Mouse (Mus musculus) embryonic fibroblast, embryonic 13.5 days (primary cell): Measurements from ENCODE around the gene Sipa1l3. TPM values are rescaled to one million over a fixed set of nuclear protein-coding genes. Genes with fewer than 3 reads are reported as not detected.

ENCODE experiments used
- H3K27ac ChIP-seq: 2 replicates; pipeline ENCODE4 v1.5.1; 2012; ENCODE audit warnings: low read length, control low read depth, inconsistent platforms; ENCODE audit not compliant: insufficient read depth
- H3K4me1 ChIP-seq: 2 replicates; pipeline ENCODE4 v1.6.1; 2011; ENCODE audit warnings: low read length; ENCODE audit not compliant: control insufficient read depth, insufficient read depth
- H3K4me3 ChIP-seq: 2 replicates; pipeline ENCODE4 v1.5.1; 2011; ENCODE audit warnings: mild to moderate bottlenecking, control low read depth, low read length; ENCODE audit not compliant: insufficient read depth
- CTCF ChIP-seq: IDR thresholded peaks from 2 replicates; pipeline ENCODE4 v1.5.1; 2011; ENCODE audit warnings: mild to moderate bottlenecking, control low read depth, low read length, moderate library complexity, borderline replicate concordance; ENCODE audit not compliant: insufficient read depth
- POLR2A ChIP-seq: IDR thresholded peaks from 2 replicates; pipeline ENCODE4 v1.6.1; 2011; ENCODE audit warnings: low read depth, mild to moderate bottlenecking, control low read depth, low read length, moderate library complexity
- polyA plus RNA-seq: library from polyadenylated mRNA; stranded (reverse); fragments of >200 nt; gene quantifications from 2 replicates; pipeline ENCODE4 v1.2.4, GENCODE M21; 2011; ENCODE audit warnings: low read depth; ENCODE audit not compliant: missing spikeins, insufficient read length

Gene Sipa1l3
- polyA plus RNA-seq, 1 experiment = 22.0 TPM

DNA sequence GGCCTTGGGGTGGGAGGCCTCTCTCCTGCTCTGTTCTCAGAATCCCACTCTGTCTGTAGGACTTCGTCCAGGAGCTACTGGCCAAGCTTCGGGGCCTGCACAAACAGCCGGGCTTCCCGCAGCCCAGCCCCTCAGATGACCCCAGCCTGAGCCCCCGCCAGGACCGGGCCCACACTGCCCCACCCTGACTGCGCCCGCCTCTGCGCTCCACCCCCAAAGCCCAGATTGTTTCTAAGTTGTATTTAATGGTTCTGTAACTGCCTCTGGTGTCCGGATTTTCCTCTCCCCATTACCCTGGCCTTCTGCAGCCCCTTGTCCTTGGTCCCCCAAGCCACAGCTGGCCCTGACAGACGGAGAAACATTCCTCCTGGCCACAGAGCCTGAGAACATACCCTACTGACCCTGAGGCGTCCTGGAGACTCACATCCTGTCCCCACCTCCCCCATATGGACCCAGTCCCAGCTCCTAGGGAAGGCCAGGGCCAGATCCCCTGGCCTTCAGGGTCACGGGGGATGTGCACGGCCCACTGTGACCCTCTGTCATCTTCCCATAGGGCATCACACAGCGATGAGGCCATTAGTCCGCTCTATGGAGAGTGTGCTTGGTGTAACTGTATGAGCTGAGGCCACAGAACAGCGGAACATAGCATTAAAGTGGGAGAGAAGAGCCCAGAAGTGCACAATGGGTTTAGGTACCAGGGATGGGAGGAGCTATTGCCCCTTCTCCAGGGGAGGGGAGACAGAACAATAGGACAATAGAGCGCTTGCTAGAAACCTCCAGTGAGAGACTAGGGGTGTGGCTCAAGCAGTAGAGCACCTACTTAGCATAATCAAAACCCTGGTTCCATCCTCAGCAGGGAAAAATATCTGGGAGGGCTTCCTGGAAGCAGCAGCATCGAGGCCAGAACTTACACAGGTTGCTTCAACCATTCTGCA lies 225.0 kb downstream of the Sipa1l3 start:
- H3K27ac ChIP-seq = no peak overlapping the region
- TF ChIP-seq CTCF = no peak
- TF ChIP-seq POLR2A = no peak
- no peak overlapping the region for H3K4me3 ChIP-seq
- peaks cover 3% of the 10 kb centered on the region; the same call in 1 of the 2 replicates for H3K4me1 ChIP-seq

DNA sequence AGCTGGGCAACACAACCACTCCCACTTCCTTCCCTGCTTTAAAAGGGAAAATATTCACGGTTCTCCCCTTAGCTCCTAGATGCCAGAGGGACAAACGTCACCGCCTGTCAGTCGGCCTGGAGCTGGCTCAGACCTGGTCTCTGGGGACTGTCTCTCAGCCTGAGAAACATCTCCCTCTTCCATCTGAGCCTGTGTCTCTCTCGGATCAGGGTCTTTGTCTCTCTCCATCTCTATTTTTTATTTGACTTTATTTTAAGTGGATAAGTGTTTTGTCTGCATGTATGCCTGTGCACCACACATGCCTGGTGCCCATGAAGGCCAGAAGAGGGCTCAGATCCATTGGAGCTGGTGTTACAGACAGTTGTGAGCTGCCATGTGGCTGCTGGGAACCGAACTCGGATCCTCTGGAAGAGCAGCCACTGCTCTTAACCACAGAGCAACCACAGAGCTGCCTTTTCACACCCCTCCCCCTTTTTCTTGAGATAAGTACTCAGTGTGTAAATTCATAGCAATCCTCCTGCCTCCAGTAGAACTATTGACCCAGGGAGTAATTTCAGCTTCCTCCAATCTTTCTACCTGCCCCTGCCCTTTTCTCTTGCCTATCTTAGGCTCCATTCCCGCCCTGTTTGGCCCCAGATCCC lies 225.9 kb downstream of the Sipa1l3 start:
- H3K4me3 ChIP-seq = no peak overlapping the region
- H3K4me1 ChIP-seq = peaks cover 3% of the 10 kb centered on the region; the same call in 1 of the 2 replicates
- no peak overlapping the region for H3K27ac ChIP-seq
- TF ChIP-seq POLR2A (no peak), CTCF (no peak)

DNA sequence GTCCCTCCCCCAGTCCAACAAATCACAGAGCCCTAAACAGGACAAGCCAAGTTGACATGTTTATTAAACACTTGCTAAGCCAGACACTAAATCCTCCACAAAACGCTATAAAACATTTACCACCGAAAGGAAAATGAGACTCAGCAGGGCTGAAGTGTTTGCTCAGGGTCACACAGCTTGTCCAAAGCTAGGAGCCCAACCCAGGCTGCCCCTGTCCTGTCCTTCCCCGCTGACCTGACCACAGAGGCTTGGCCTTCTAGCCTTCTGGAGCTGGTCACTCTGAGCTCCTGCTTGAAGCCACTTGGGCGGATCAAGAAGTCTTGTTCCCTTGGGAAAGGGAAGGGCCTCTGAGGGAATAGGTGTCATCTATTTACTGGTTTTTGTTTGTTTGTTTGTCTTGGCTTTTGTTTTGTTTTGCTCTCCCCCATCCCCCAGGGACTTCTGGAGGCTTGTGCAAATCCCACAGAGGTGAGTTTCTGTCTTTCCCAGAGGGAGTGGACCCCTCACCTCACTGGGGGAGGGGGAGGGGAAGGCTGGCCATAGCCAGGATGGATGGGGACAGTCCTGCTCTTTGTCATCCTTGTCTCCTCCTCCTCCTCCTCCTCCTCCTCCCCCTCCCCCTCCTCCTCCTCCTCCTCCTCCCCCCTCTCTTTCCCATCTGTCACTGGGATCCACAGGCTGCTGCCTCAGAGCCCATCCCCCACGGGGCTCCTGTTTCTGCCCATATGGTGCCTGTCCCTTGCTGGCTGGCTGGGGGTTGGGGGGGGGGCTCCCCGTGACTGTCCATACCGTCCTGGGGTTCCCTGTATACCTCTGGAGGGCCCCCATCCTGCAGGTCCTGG lies 226.6 kb downstream of the Sipa1l3 start:
- Histone ChIP-seq H3K4me1 (peaks cover 3% of the 10 kb centered on the region; the same call in 1 of the 2 replicates), H3K27ac (0 out of 2 replicates have a peak overlapping the region, but pooled peaks have one; percentile 3), H3K4me3 (no peak overlapping the region)
- no peak for TF ChIP-seq POLR2A
- no peak for TF ChIP-seq CTCF

DNA sequence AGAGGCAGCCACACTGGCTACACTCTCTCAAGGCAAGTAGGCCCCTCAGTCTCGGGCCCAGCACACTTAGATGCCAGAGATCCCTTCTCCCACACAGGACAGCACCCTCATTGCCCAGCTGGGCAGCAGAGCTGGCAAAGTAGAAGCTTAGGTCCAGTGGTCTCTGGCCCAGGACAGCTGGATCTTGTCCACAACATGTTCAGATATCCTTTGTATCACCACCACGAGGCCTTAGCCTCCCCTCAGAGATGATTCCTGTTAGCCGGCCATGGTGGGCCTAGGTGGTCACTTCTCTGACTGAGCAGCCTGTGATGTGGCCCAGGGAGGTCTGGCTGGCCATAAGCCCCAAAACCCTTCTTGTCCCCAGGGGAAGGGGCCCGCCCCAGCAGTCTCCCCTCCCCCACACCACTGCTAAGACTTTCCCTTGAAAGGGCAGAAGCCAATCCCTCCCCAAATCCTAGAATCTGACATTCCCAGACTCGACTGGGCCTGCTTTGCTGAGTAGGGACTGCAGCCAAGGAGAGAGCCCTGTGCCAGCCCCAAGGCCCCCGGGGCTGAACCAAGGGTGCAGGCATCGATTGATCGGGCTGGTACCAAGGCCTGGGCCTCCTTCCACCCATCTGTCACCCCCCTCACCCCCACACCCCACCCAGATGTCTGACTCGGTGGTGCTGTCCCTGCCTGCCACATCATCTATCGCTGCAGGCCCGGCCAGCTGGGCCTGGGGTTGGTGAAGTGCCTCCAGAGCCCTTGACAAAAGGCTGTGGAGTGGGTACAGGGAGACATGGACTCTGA lies 227.6 kb downstream of the Sipa1l3 start:
- H3K27ac ChIP-seq = peak overlapping the region; percentile 23; the same call in 1 of the 2 replicates
- H3K4me3 ChIP-seq = no peak overlapping the region
- peaks cover 3% of the 10 kb centered on the region; the same call in 1 of the 2 replicates for H3K4me1 ChIP-seq
- no peak for TF ChIP-seq CTCF
- TF ChIP-seq POLR2A = no peak

DNA sequence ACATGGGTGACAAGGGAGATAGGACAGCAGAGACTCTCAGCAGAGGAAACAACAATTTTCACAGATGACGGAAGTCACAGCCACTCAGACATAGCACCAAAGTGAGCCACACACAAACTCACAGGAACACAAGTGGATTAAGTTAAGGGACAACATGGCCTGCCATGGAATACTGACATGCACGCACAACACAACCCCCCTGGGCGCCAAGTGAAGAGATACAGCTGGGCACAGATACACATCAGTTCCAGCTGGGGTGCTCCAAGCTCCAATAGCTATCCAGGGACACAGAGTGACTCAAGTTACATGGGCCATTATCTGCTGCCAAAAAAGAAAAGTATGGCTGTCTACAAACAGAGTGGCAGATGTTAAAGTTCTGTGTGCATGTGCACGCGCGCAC lies 228.6 kb downstream of the Sipa1l3 start:
- H3K4me3 ChIP-seq = peak overlapping the region; percentile 59; the same call in 1 of the 2 replicates
- H3K27ac ChIP-seq = no peak overlapping the region

DNA sequence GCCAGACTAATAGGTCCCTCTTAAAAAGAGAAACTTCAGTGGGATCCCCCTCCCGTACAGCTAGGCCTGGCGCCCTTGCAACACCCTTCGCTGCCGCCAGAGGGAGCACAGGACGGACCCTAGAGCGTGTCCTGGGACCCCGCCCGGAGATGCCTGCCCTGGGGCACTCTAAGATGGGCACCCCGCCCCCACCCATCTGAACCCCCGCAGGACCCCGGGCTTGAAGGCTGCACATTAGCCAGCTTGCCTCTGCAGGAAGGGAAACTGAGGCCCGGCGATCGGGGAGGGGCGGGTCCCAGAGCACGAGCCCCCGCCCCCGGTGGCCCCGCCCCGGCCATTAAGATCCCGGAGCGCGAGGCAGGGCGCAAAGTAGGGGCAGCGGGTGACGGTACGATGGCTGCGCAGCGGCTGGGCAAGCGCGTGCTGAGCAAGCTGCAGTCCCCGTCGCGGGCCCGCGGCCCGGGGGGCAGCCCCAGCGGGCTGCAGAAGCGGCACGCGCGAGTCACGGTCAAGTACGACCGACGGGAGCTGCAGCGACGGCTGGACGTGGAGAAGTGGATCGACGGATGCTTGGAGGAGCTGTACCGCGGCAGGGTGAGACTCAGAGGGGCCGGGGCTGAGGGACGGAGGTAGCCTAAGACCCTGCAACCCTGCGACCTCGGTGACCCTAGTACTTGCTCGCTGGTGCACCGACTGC lies 229.4 kb downstream of the Sipa1l3 start, which contains the start of gene Ppp1r14a:
TSS of gene Ppp1r14a (plus strand) at position 367 of the 697 bp plus-strand sequence.
- peak; percentile 74 for TF ChIP-seq POLR2A
- peak; percentile 90 for TF ChIP-seq CTCF
- H3K27ac ChIP-seq = no peak within 1 kb of the TSS
- H3K4me3 ChIP-seq = peak within 1 kb of the TSS; percentile 59
- peaks cover 3% of the 10 kb centered on the region; the same call in 1 of the 2 replicates for H3K4me1 ChIP-seq

More for the DNA sequence above, 228.6 kb downstream of the Sipa1l3 start:
- peaks cover 3% of the 10 kb centered on the region; the same call in 1 of the 2 replicates for H3K4me1 ChIP-seq
- no peak for TF ChIP-seq CTCF
- no peak for TF ChIP-seq POLR2A

DNA sequence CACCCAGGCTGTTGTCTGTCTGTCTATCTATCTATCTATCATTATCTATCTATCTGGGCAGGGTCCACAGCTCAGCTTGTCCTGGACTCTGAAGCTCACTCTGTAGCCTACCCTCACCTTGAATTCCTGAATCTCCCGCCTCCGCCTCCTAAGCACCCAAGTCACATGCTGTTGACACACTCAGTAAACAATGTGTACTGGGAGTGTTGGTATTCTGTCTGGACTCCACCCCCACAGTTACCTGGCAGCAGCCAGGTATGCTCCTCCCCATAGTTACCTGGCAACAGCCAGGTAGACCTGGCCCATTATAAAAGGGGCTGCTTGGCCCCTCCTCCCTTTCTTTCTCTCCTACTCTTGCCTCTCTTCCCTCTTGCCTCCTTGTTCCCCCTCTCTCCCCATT lies 230.4 kb downstream of the Sipa1l3 start:
- Histone ChIP-seq H3K4me1 (peaks cover 3% of the 10 kb centered on the region; the same call in 1 of the 2 replicates), H3K27ac (no peak overlapping the region), H3K4me3 (no peak overlapping the region)
- TF ChIP-seq CTCF = no peak
- no peak for TF ChIP-seq POLR2A

DNA sequence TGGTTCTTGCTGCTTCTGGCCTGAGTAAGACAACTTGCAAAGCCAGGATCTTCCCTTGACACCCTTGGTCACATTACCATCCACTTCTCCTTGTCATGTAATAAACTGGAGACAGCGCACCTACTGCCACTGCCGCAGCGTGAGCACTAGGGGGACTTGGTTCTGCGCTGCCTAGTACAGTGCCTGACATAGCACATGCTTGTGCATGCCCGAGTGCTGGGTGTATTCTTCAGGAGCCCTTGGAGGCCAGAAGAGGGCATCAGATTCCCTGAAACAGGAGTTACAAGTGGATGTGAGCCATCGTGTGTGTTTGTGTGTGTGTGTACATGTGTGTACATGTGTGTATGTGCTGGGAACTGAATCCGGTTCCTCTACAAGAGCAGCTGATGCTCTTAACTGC lies 231.0 kb downstream of the Sipa1l3 start:
- Histone ChIP-seq H3K27ac (no peak overlapping the region), H3K4me3 (no peak overlapping the region), H3K4me1 (peaks cover 3% of the 10 kb centered on the region; the same call in 1 of the 2 replicates)
- TF ChIP-seq CTCF (0 out of 2 replicates have a peak, but pooled peaks have one; percentile 17), POLR2A (no peak)
